Mouse (Mus musculus) yolk sac, embryonic 10.5 days (tissue): ENCODE data around the gene Ccnd3.

Experiments
- DNase-seq: peaks from one replicate; pipeline ENCODE4 v3.0.0-alpha.2; 2017; ENCODE audit warnings: low spot score

Gene Ccnd3

DNA sequence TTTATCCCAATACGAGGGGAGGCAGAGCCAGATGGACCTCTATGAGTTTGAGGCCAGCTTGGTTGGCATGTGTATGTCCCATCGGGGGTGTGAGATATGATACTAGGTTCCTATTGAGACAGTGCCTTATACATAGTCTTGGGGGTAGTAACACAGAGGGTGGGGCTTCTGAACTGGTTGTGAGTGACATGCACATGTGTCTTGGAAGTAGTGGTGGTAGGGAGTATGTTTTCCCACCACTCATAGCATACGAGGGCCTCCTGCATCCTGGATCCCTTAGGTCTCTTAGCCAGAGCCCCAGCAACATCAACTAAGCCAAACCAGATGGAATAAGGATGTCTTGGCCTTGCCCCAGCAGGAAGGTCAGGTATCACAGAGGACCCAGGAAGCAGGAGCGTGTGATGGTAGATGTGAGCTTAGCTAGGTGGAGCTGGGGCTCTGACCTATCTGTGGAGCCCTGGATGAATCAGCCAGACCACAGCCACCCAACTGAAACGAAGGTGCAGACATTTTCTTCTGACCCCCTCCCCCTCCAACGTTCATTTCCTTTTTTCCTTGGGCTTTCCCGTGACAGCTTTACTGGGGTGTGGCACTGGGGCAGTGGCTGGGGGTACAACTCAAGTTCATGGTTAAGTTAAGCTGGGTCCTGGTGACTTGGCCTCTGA, 10.5 kb downstream of the Ccnd3 start:
- no peak for DNase-seq

DNA sequence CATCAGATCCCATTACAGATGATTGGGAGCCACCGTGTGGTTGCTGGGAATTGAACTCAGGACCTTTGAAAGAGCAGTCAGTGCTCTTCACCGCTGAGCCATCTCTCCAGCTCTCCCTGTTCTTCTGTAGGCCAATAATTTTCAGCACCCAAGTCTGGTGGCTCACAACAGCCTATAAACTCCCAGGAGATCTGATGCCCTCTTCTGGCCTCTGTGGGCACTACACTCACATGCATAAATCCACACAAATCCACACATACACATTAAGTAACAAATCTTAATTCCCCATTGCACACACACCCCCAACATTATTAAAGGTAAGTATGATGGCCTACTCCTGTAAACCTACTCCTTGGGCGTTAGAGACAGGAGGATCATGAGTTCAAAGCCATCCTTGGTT, 11.4 kb downstream of the Ccnd3 start:
- DNase-seq: no peak

GRCm38 (mm10) chr17:47518205-47518604, 13.4 kb downstream of the Ccnd3 start:
- peak; percentile 43 for DNase-seq

GRCm38 (mm10) chr17:47521551-47522258, 16.9 kb downstream of the Ccnd3 start:
- DNase-seq: peak; percentile 91

- DNase-seq: no peak
Observed at GRCm38 (mm10) chr17:47522536-47522935, 17.7 kb downstream of the Ccnd3 start.

GRCm38 (mm10) chr17:47523211-47523682, 18.4 kb downstream of the Ccnd3 start:
- peak; percentile 47 for DNase-seq

- no peak for DNase-seq
Observed at GRCm38 (mm10) chr17:47524055-47524454, 19.2 kb downstream of the Ccnd3 start.

DNA sequence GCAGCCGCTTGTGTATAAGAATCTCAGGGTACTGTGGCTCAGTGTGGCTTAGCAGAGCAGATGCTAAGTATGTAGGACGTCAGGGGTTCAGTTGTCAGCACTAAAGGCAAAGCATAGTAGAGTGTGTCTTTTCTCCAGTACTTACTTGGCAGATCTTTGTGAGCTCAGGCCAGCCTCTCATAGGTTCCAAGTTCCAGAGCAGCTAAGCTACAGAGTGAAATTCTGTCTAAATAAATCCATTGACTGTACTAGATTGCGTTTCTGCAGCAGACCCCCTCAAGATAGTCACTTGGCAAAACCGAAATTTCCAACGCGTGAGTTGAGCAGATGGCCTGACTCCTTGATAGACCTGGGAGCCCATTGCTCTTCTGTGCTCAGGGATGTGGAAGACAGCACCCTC, 20.1 kb downstream of the Ccnd3 start:
- DNase-seq: no peak

GRCm38 (mm10) chr17:47526856-47527520, 22.1 kb downstream of the Ccnd3 start:
- no peak for DNase-seq

DNA sequence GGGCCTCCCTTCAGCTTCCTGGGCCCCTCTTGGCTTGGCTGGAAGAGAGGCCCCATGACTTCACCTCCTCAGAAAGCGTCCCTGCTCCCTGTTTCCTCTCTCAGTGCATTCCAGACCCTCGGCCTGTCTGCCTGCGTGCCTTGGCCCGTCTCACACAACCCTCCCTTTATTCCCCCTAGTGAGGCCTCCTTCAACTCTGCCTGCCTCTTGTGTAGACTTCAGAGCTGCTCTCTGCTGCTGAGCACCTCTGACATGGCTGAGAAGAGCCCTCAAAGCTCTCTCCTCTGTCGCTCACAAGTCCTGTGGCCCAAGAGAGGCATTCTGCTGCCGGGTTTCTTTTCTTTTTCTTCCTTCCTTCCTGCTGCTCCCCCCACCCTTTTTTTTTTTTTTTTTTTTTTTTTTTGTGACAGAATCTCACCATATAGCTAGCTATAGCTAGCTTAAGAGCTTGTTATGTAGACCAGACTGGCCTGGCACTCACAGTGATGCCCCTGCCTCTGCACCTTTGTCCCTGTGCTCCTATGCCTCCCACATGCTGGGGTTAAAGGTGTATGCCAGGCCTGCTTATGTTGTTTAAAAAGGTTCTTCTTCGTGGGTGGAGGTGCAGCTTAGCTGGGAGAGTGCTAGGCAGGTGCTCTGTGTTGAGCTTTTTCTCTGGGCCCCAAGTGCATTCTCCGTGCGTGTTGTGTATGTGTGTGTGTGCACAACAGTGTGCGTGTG, 22.9 kb downstream of the Ccnd3 start:
- peak; percentile 53 for DNase-seq

GRCm38 (mm10) chr17:47528919-47529318, 24.1 kb downstream of the Ccnd3 start:
- DNase-seq: no peak

DNA sequence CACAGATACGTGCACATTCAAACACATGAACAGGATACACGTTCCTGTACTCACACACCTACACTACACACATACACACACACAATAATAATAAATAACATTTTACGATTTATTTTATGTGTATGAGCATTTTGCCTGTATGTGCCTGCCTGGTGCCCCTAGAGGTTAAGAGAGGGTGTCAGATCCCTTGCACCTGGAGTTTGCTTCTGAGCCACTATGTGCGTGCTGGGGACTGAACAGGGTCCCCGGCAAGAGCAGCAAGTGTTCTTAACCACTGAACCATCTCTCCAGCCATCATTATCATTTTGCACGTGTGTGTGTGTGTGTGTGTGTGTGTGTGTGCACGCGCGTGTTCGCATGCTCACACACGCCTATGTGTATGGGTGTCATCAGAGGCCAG, 24.7 kb downstream of the Ccnd3 start:
- no peak for DNase-seq

DNA sequence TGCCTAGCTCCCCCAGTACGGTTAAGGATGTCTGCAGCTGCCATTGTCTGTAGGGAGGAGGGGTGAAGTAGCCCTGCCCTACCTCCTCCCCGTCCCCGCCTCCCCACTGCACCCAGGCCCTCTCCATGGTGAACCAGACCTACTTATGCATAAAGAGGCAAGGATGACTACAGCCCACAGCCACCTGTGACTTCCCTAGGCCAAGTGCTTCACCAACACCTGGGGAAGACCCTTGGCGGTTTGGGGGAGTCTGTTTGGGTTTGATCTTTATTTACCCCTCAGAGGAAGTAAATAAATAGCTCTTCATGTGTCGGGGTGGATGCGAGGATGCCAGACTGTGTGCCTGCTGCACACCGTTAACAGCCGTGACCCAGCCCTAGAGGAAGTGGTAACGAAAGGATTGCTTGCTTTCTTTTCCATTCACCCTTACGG, 26.6 kb downstream of the Ccnd3 start:
- no peak for DNase-seq

DNA sequence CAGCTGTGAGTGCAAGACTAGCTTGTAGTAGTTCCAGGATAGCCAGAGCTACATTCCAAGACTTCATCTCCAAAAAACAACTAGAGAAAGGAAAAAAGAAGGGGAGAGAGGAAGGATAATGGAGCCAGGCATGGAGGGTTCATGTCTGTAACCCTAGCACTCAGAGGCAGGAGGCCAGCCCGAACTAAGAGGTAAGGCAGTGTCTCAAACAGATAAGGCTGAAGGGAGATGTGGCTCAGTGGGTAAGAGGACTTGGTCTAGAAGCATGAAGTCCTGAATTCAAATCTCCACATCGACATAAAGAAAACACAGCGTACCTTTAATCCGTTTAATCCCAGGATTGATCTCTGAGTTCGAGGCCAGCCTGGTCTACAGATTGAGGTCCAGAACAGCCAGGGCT, 27.5 kb downstream of the Ccnd3 start:
- no peak for DNase-seq

GRCm38 (mm10) chr17:47533691-47534090, 28.8 kb downstream of the Ccnd3 start:
- DNase-seq: no peak

GRCm38 (mm10) chr17:47535812-47536236, 31.0 kb downstream of the Ccnd3 start:
- DNase-seq: peak; percentile 56

DNA sequence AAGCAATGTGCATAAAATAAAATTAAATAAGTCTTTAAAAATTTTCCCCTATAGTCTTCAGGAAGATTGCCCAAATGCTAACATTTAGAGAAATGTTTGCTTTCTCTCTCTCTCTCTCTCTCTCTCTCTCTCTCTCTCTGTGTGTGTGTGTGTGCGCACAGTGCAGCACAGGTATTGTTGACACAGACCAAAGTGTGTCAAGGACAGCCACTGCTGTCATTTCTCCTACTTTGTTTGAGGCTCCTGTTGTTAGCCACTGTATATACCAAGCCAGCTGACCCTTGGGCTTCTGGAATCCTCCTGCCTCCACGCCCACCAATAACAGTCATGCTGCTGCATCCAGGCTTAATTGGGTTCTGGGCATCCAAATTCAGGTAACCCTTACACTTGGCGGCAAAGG, 33.2 kb downstream of the Ccnd3 start:
- no peak for DNase-seq

- no peak for DNase-seq
Observed at GRCm38 (mm10) chr17:47539128-47539527, 34.3 kb downstream of the Ccnd3 start.

GRCm38 (mm10) chr17:47542061-47542460, 37.2 kb downstream of the Ccnd3 start:
- no peak for DNase-seq

DNA sequence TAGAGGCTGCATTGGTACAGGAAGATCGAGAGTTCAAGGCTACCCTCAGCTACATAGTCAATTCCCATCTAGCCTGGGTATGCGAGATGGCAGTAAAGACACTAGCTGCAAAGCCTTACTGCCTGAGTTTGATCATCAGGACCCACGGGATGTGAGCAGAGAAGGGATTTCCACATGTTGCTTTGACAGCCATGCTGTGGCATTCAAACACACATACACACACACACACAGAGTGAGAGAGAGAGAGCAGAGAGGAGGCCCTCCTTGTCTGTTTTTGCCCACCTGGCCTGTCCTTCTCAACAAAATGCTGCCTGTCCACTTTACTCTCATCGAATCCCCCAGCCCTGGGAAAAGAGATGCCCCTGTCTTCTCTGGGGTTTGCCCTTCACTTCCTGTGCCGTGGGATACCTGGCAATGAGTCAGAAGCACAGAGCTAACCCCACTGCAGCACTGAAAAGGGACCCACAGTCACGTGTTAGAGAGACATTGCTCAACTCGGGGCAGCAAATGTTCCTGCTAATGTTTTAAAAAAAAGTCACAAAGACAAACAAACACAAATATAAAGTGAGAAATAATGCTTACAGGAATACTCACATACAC, 38.3 kb downstream of the Ccnd3 start:
- no peak for DNase-seq

GRCm38 (mm10) chr17:47545154-47545553, 40.3 kb downstream of the Ccnd3 start:
- no peak for DNase-seq

- DNase-seq: no peak
Observed at GRCm38 (mm10) chr17:47545861-47546331, 41.0 kb downstream of the Ccnd3 start.
